Mouse (Mus musculus): ENCODE measurements around the gene Ndufs6. TPM values are rescaled to one million over a fixed set of nuclear protein-coding genes. Genes with fewer than 3 reads are reported as not detected.

The Ndufs6 gene
- total and polyA plus RNA-seq, 3 experiments = 266 to 276 TPM; not detected in 1

- Histone ChIP-seq H3K9me3 (replicated peaks; ENCODE audit: insufficient read depth, low read length) (no peaks in the 10 kb centered on the region), H3K36me3 (ENCODE audit: control insufficient read depth in 1 of 2, insufficient read depth in 2 of 2, low read length in 2 of 2) (no peaks in the 10 kb centered on the region), H3K79me2 (ENCODE audit: control insufficient read depth, insufficient read depth, low read length, poor library complexity) (no peaks in the 10 kb centered on the region), H3K4me3 (ENCODE audit: control insufficient read depth in 1 of 2, insufficient read depth in 1 of 2, low read depth in 2 of 2, low read length in 2 of 2) (no peak overlapping the region), H3K9ac (ENCODE audit: control insufficient read depth, low read depth, low read length, poor library complexity, severe bottlenecking) (no peak overlapping the region), H3K27ac (ENCODE audit: control insufficient read depth, low read depth, low read length) (no peak overlapping the region), H3K27me3 (ENCODE audit: control insufficient read depth in 1 of 2, insufficient read depth in 2 of 2, low read length in 2 of 2) (peaks cover 0 to 10% of the 10 kb centered on the region in 2 experiments; a peak in 2 of 4 replicates), H3K4me1 (ENCODE audit: control insufficient read depth in 1 of 2, insufficient read depth in 2 of 2, low read length in 2 of 2) (no peaks in the 10 kb centered on the region)
- DNase-seq (ENCODE audit: low read depth, low spot score) = no peak
- TF ChIP-seq USF1 (IDR thresholded peaks at IDR 0.05; ENCODE audit: low read depth, low read length) (no peak), CTCF (IDR thresholded peaks at IDR 0.05 in 2 of 3, conservative IDR thresholded peaks at IDR 0.05 in 1 of 3; ENCODE audit: control insufficient read depth in 1 of 3, insufficient read depth in 1 of 3, low read depth in 2 of 3, low read length in 3 of 3, poor library complexity in 1 of 3, severe bottlenecking in 1 of 3) (no peak), ZC3H11A (IDR thresholded peaks at IDR 0.05; ENCODE audit: low read depth, low read length) (no peak), ZNF384 (IDR thresholded peaks at IDR 0.05; ENCODE audit: low read depth, low read length) (no peak), SIN3A (IDR thresholded peaks at IDR 0.05; ENCODE audit: low read length) (no peak), JUND (IDR thresholded peaks at IDR 0.05; ENCODE audit: low read depth, low read length) (no peak), MXI1 (IDR thresholded peaks at IDR 0.05; ENCODE audit: low read depth, low read length) (no peak), NRF1 (IDR thresholded peaks at IDR 0.05; ENCODE audit: insufficient read depth, low read depth, low read length, poor library complexity, severe bottlenecking) (no peak), BHLHE40 (IDR thresholded peaks at IDR 0.05; ENCODE audit: borderline replicate concordance, low read depth, low read length) (no peak), USF2 (IDR thresholded peaks at IDR 0.05; ENCODE audit: borderline replicate concordance in 1 of 2, insufficient read depth in 1 of 2, low read depth in 1 of 2, low read length in 2 of 2) (no peak), MYB (IDR thresholded peaks at IDR 0.05; ENCODE audit: low read depth, low read length) (no peak), MYC (IDR thresholded peaks at IDR 0.05; ENCODE audit: low read depth, low read length) (no peak), MAX (IDR thresholded peaks at IDR 0.05; ENCODE audit: low read length) (no peak), MEF2A (IDR thresholded peaks at IDR 0.05; ENCODE audit: extremely low read depth, insufficient replicate concordance, low read depth, low read length, poor library complexity, severe bottlenecking) (no peak), ZKSCAN1 (IDR thresholded peaks at IDR 0.05; ENCODE audit: low read depth, low read length) (no peak), POLR2A (IDR thresholded peaks at IDR 0.05; ENCODE audit: control insufficient read depth in 1 of 2, insufficient read depth in 1 of 2, low read depth in 1 of 2, low read length in 2 of 2, poor library complexity in 1 of 2) (no peak)
These were observed 49.3 kb upstream of the Ndufs6 start for GRCm38 (mm10) chr13:73377637-73378036.

DNA sequence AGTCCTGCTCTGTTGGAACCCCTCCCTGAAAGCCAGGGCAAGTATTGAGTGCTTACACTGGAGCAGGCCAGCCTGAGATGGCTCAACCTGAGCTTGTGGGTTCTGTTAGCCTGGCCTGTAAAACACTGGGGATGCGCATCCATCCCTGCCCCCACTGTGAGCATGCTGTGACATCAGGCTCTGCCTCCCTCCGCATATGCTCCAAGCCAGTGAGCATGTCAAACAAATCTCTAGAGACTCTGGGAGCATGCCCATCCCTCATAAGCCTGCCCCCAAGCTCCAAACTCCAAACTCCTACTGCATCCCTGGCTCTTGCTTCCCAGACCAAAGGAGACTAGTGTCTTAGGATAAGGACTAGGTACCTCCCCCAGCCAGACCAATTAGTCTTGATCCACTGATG is 46.3 kb upstream of the Ndufs6 start:
- TF ChIP-seq ETS1 (IDR thresholded peaks at IDR 0.05; ENCODE audit: low read depth, low read length) (no peak), ZKSCAN1 (IDR thresholded peaks at IDR 0.05; ENCODE audit: low read depth, low read length) (no peak), KAT2A (conservative IDR thresholded peaks at IDR 0.05; ENCODE audit: low read depth, low read length) (no peak), MYC (IDR thresholded peaks at IDR 0.05; ENCODE audit: low read depth, low read length) (no peak), EP300 (IDR thresholded peaks at IDR 0.05; ENCODE audit: low read depth in 1 of 2, low read length in 2 of 2) (no peak), SMC3 (IDR thresholded peaks at IDR 0.05; ENCODE audit: low read depth, low read length) (no peak), TCF12 (IDR thresholded peaks at IDR 0.05; ENCODE audit: low read depth, low read length) (no peak), NELFE (IDR thresholded peaks at IDR 0.05; ENCODE audit: low read depth, low read length) (no peak), USF1 (IDR thresholded peaks at IDR 0.05; ENCODE audit: low read depth, low read length) (no peak), HCFC1 (IDR thresholded peaks at IDR 0.05; ENCODE audit: low read depth, low read length) (no peak), MAZ (IDR thresholded peaks at IDR 0.05; ENCODE audit: low read depth, low read length) (no peak)
- no peak for DNase-seq (ENCODE audit: low read depth, low spot score)

More for the DNA sequence above, 46.3 kb upstream of the Ndufs6 start:
- Histone ChIP-seq H3K27me3 (ENCODE audit: control insufficient read depth in 1 of 2, insufficient read depth in 2 of 2, low read length in 2 of 2) (peaks cover 7 to 10% of the 10 kb centered on the region in 2 experiments), H3K79me2 (ENCODE audit: control insufficient read depth, insufficient read depth, low read length, poor library complexity) (no peaks in the 10 kb centered on the region), H3K4me3 (ENCODE audit: control insufficient read depth in 1 of 2, insufficient read depth in 1 of 2, low read depth in 2 of 2, low read length in 2 of 2) (no peak overlapping the region), H3K27ac (ENCODE audit: control insufficient read depth, low read depth, low read length) (no peak overlapping the region), H3K4me1 (ENCODE audit: control insufficient read depth in 1 of 2, insufficient read depth in 2 of 2, low read length in 2 of 2) (no peaks in the 10 kb centered on the region), H3K36me3 (ENCODE audit: control insufficient read depth in 1 of 2, insufficient read depth in 2 of 2, low read length in 2 of 2) (no peaks in the 10 kb centered on the region), H3K9ac (ENCODE audit: control insufficient read depth, low read depth, low read length, poor library complexity, severe bottlenecking) (no peak overlapping the region), H3K9me3 (replicated peaks; ENCODE audit: insufficient read depth, low read length) (no peaks in the 10 kb centered on the region)
